Mouse (Mus musculus) kidney, adult 2 months (tissue): ENCODE results near the gene Adamts3. TPM values are rescaled to one million over a fixed set of nuclear protein-coding genes. Genes with fewer than 3 reads are reported as not detected.

Experiments used
- DNase-seq: peaks from one replicate; pipeline ENCODE4 v3.0.0; 2021
- H3K27ac ChIP-seq: fragments of 200-500 bp; 2 replicates; pipeline ENCODE4 v1.5.1; 2012; ENCODE audit warnings: low read depth, low read length, control low read depth, inconsistent platforms; ENCODE audit not compliant: insufficient read depth
- H3K27me3 ChIP-seq: fragments of 200-500 bp; replicated peaks from 2 replicates; pipeline ENCODE4 v1.6.1; 2012; ENCODE audit warnings: mild to moderate bottlenecking, moderate library complexity, low read length, inconsistent platforms; ENCODE audit not compliant: control insufficient read depth, insufficient read depth
- H3K36me3 ChIP-seq: fragments of 200-500 bp; 2 replicates; pipeline ENCODE4 v1.6.1; 2012; ENCODE audit warnings: mild to moderate bottlenecking, moderate library complexity, low read length, inconsistent platforms; ENCODE audit not compliant: control insufficient read depth, insufficient read depth
- H3K4me1 ChIP-seq: fragments of 200-500 bp; 2 replicates; pipeline ENCODE4 v1.6.1; 2011; ENCODE audit warnings: low read length; ENCODE audit not compliant: control insufficient read depth, insufficient read depth
- H3K4me3 ChIP-seq: fragments of 200-500 bp; 2 replicates; pipeline ENCODE4 v1.5.1; 2011; ENCODE audit warnings: mild to moderate bottlenecking, low read depth, low read length, control low read depth; ENCODE audit not compliant: insufficient read depth
- CTCF ChIP-seq: fragments of 200-500 bp; conservative IDR thresholded peaks from 2 replicates; pipeline ENCODE4 v1.5.1; 2011; ENCODE audit warnings: low read depth, mild to moderate bottlenecking, control low read depth, low read length, moderate library complexity, mixed read lengths; ENCODE audit not compliant: insufficient read depth, insufficient read length
- POLR2A ChIP-seq: fragments of 200-500 bp; IDR thresholded peaks from one replicate; pipeline ENCODE4 v1.6.1; 2011; ENCODE audit warnings: low read depth, low read length, control low read depth
- WGBS: fragments of 180-500 bp; shearing (Covaris S2); methylation state at CpG from one replicate; pipeline ENCODE4 v1.1.7; 2018; 5-methylcytosine and 5-hydroxymethylcytosine counted together
- polyA plus RNA-seq: library from polyadenylated mRNA; depleted of rRNA; stranded (reverse); fragments of >200 nt; gene quantifications from 2 replicates; pipeline ENCODE4 v1.2.3, GENCODE M21; 2012

The Adamts3 gene
- polyA plus RNA-seq, 1 experiment = 0.39 TPM

GRCm38 (mm10) chr5:89674066-89674848 lies 208.9 kb downstream of the Adamts3 start:
- DNase-seq = no peak
- Histone ChIP-seq H3K4me3 (no peak overlapping the region), H3K36me3 (no peaks in the 10 kb centered on the region), H3K27me3 (no peaks in the 10 kb centered on the region), H3K4me1 (no peaks in the 10 kb centered on the region), H3K27ac (no peak overlapping the region)
- no peak for TF ChIP-seq CTCF
- no peak for TF ChIP-seq POLR2A
- WGBS = 80% methylated on average over 9 of the region's 9 CpGs

GRCm38 (mm10) chr5:89672950-89673349 lies 210.2 kb downstream of the Adamts3 start:
- 95% methylated on average over 4 of the region's 4 CpGs for WGBS
- no peak for DNase-seq
- Histone ChIP-seq H3K27ac (no peak overlapping the region), H3K36me3 (no peaks in the 10 kb centered on the region), H3K4me3 (no peak overlapping the region), H3K4me1 (no peaks in the 10 kb centered on the region), H3K27me3 (no peaks in the 10 kb centered on the region)
- TF ChIP-seq CTCF = no peak
- no peak for TF ChIP-seq POLR2A

GRCm38 (mm10) chr5:89654327-89654726 lies 228.8 kb downstream of the Adamts3 start:
- no peaks in the 10 kb centered on the region for H3K4me1 ChIP-seq
- DNase-seq = no peak
- H3K4me3 ChIP-seq = no peak overlapping the region
- TF ChIP-seq POLR2A = no peak
- TF ChIP-seq CTCF = no peak
- no peaks in the 10 kb centered on the region for H3K36me3 ChIP-seq
- no peak overlapping the region for H3K27ac ChIP-seq
- no peaks in the 10 kb centered on the region for H3K27me3 ChIP-seq
- 86% methylated on average over 1 of the region's 1 CpGs for WGBS

GRCm38 (mm10) chr5:89653862-89654261 lies 229.3 kb downstream of the Adamts3 start:
- DNase-seq = no peak
- TF ChIP-seq POLR2A = no peak
- H3K4me3 ChIP-seq = no peak overlapping the region
- 79% methylated on average over 2 of the region's 2 CpGs for WGBS
- H3K27ac ChIP-seq = no peak overlapping the region
- H3K36me3 ChIP-seq = no peaks in the 10 kb centered on the region
- no peaks in the 10 kb centered on the region for H3K4me1 ChIP-seq
- H3K27me3 ChIP-seq = no peaks in the 10 kb centered on the region

GRCm38 (mm10) chr5:89646940-89647339 lies 236.2 kb downstream of the Adamts3 start:
- H3K27ac ChIP-seq = no peak overlapping the region
- no peaks in the 10 kb centered on the region for H3K36me3 ChIP-seq
- TF ChIP-seq POLR2A (no peak), CTCF (no peak)
- DNase-seq = no peak
- no peaks in the 10 kb centered on the region for H3K4me1 ChIP-seq
- H3K27me3 ChIP-seq = no peaks in the 10 kb centered on the region
- H3K4me3 ChIP-seq = no peak overlapping the region

GRCm38 (mm10) chr5:89635434-89635833 lies 247.7 kb downstream of the Adamts3 start:
- WGBS = 49% methylated on average over 2 of the region's 2 CpGs
- no peaks in the 10 kb centered on the region for H3K36me3 ChIP-seq
- H3K4me3 ChIP-seq = no peak overlapping the region
- no peaks in the 10 kb centered on the region for H3K4me1 ChIP-seq
- H3K27me3 ChIP-seq = no peaks in the 10 kb centered on the region
- no peak for DNase-seq
- no peak overlapping the region for H3K27ac ChIP-seq
- TF ChIP-seq POLR2A (no peak), CTCF (no peak)

GRCm38 (mm10) chr5:89631599-89631998 lies 251.5 kb downstream of the Adamts3 start:
- Histone ChIP-seq H3K27ac (no peak overlapping the region), H3K4me1 (no peaks in the 10 kb centered on the region), H3K36me3 (no peaks in the 10 kb centered on the region), H3K27me3 (no peaks in the 10 kb centered on the region), H3K4me3 (no peak overlapping the region)
- 71% methylated on average over 1 of the region's 1 CpGs for WGBS
- no peak for TF ChIP-seq CTCF
- TF ChIP-seq POLR2A = no peak
- DNase-seq = no peak
